Mouse (Mus musculus): ENCODE measurements around the gene Gm9964. TPM values are rescaled to one million over a fixed set of nuclear protein-coding genes. Genes with fewer than 3 reads are reported as not detected.
A peak's percentile ranks its signal among the peaks of the same experiment; 100 is the strongest.

The Gm9964 gene
- polyA plus RNA-seq, 1 experiment: not detected

DNA sequence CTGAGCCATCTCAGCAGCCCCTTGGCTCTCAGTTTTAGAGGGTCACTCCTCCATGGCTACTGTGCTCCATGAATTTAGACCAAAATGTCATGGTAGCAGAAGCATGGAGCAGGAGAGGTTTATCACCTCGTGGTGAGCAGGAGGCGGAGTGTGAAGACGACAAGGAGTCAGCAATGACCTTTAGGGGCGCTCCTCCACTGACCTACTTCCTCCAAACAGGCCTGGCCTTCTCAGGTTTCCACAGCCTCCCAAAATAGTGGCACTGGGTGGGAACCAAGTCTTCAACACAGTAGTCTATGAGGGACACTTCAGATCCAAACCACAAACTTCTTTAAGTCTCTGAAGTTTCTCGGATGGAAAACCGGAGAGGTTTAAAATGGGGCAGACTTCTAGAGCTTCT is 38.0 kb downstream of the Gm9964 start:
- Histone ChIP-seq H3K27me3 (replicated peaks) (no peaks in the 10 kb centered on the region), H3K36me3 (replicated peaks; ENCODE audit: low read length) (no peaks in the 10 kb centered on the region), H3K4me1 (peaks cover 15% of the 10 kb centered on the region), H3K9me3 (peaks cover 11% of the 10 kb centered on the region), H3K4me3 (replicated peaks) (no peak overlapping the region)
- TF ChIP-seq FLI1 (IDR thresholded peaks at IDR 0.05; ENCODE audit: low read length) (no peak), GATA1 (IDR thresholded peaks at IDR 0.05; ENCODE audit: borderline replicate concordance, low read length) (no peak)

DNA sequence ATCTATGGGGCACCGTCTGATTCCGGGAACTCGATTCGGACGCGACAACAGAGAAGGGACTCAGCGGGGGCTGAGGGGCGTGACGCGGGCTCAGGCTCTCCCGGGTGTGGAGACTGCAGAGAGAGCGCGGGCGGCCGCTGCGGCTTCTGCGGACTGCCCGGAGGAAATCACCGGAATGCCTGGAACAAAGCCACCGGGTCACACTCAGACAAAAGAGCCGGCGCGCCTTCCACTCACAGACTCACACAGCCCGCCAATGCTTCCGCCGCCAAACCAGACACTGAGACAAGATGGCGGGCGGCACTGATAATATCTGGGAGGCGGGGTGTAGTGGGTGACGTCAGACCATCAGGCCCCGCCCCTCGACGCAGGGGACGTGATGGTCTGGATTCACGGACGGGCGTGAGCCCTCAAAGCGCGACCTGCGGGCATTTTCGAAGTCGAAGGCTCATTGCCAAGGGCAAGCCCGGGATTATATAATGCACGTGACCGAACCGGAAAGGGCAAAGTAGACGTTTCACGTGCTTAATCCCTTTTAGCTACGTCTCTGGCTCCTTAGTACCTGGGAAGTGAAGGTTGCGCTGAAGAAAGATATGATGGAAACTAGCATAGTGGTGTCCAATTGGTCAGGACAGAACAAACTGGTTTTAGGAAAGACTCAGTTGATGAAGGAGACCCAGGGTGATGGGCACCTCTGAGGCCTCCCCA is 42.2 kb downstream of the Gm9964 start, which contains the start of gene Wsb1:
Gene Wsb1 (minus strand): TSS at position 281 of the 708 bp plus-strand sequence.
- Histone ChIP-seq H3K36me3 (replicated peaks; ENCODE audit: low read length) (peaks cover 27% of the 10 kb centered on the region), H3K9me3 (0 out of 2 replicates have a peak, but pooled peaks cover 3% of the 10 kb centered on the region), H3K4me3 (replicated peaks) (peak within 1 kb of the TSS; percentile 95), H3K4me1 (peaks cover 45% of the 10 kb centered on the region), H3K27me3 (replicated peaks) (no peaks in the 10 kb centered on the region)
- TF ChIP-seq FLI1 (IDR thresholded peaks at IDR 0.05; ENCODE audit: low read length): no peak
- peak; percentile 67; the same call in 1 of the 3 replicates for TF ChIP-seq GATA1 (IDR thresholded peaks at IDR 0.05; ENCODE audit: borderline replicate concordance, low read length)

DNA sequence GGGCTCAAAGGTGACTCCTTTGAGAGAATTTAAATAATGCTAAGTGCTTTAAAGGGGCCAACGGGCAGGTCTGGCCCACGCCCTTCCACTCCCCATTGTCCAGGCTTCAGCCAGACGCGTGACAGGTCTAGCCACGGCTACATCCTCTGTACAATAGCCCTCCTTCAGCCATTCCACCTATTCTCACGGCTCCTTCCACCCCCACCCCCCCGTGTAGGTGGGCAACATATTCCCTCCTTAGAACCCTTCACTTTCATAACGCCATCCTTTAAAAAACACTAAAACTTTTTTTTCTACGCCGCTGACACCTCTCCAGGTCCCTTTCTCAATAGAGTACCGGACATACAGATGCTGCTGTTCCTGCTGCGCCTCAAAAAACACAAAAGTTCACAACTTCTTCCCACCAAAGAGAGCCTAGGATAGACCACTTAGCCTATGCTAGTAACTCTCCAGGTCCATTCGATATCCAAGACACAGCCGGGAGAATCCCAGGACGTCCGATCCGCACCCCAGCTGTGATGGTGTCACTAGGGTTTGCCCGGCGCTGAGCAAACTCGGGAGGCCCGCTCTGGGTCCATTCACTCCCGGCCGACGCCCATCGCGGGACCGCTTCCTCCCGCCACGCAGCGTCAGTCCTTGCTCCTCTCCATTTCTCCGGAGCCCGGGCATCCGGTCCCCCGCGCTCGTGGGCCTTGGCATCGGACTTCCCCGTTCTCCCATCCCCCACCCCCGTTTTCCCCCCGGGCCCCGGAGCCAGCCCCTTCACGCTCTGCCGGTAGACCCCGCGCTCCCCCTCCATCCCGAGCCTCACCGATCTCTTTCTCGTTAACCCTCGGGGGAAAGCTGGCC is 42.9 kb downstream of the Gm9964 start:
- peak overlapping the region; percentile 95 for H3K4me3 ChIP-seq (replicated peaks)
- TF ChIP-seq GATA1 (IDR thresholded peaks at IDR 0.05; ENCODE audit: borderline replicate concordance, low read length): no peak
- TF ChIP-seq FLI1 (IDR thresholded peaks at IDR 0.05; ENCODE audit: low read length): no peak
- H3K4me1 ChIP-seq: peaks cover 42% of the 10 kb centered on the region
- H3K36me3 ChIP-seq (replicated peaks; ENCODE audit: low read length): peaks cover 34% of the 10 kb centered on the region
- 0 out of 2 replicates have a peak, but pooled peaks cover 3% of the 10 kb centered on the region for H3K9me3 ChIP-seq
- no peaks in the 10 kb centered on the region for H3K27me3 ChIP-seq (replicated peaks)

DNA sequence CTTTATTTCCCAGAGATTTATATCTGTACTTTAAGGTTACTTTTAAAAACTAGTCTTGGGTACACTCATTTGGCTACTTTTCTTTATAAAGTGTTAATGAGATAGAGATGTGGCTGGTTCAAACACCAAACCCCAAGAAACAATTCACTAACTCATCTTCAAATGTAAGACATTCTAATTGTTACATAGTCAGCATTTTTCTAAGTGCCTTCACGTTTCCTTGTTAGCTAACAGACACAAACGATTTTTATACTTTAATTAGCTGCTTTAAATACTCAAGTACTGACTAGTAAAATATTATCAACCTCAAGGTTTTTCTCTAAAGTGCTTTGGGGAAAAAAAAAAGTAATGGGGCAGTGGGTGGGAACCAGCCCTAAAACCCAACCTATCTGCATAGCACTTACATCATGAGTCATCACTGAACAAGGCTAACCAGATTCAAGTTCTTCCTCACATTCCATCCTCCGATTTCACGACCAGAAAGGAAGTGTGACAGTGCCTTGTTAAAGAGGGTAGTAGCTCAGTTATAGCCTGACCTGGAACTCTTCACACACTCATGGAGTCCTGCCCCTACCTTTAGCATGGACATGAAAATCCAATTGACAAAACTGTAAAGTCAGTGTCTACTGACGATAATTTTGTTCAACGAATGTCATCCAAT is 43.7 kb downstream of the Gm9964 start:
- peak overlapping the region; percentile 95 for H3K4me3 ChIP-seq (replicated peaks)
- TF ChIP-seq GATA1 (IDR thresholded peaks at IDR 0.05; ENCODE audit: borderline replicate concordance, low read length): no peak
- H3K9me3 ChIP-seq: 0 out of 2 replicates have a peak, but pooled peaks cover 3% of the 10 kb centered on the region
- no peaks in the 10 kb centered on the region for H3K27me3 ChIP-seq (replicated peaks)
- peaks cover 41% of the 10 kb centered on the region for H3K36me3 ChIP-seq (replicated peaks; ENCODE audit: low read length)
- H3K4me1 ChIP-seq: peaks cover 41% of the 10 kb centered on the region

Other genes with a start within 250 kb of the Gm9964 start
- gene Ksr1, start 150.5 kb downstream of the Gm9964 start, polyA plus RNA-seq (2012; ENCODE audit: insufficient read depth, low replicate concordance): 46.5 and 208 TPM in 2 replicates
- 41.4 and 63.4 TPM in 2 replicates for gene Wsb1, start 42.2 kb downstream of the Gm9964 start, polyA plus RNA-seq (2012; ENCODE audit: insufficient read depth, low replicate concordance)
- gene Nf1, start 42.8 kb upstream of the Gm9964 start, polyA plus RNA-seq (2012; ENCODE audit: insufficient read depth, low replicate concordance): 4.5 and 6.1 TPM in 2 replicates
- not detected in 2 replicates for gene Omg, start 207.2 kb upstream of the Gm9964 start, polyA plus RNA-seq (2012; ENCODE audit: insufficient read depth, low replicate concordance)
- gene Evi2b, start 226.9 kb upstream of the Gm9964 start, polyA plus RNA-seq (2012; ENCODE audit: insufficient read depth, low replicate concordance): 5.5 and 13.5 TPM in 2 replicates
- gene Evi2, start 233.7 kb upstream of the Gm9964 start, polyA plus RNA-seq (2012; ENCODE audit: insufficient read depth, low replicate concordance): 0.41 TPM in 1 of 2 replicates, not detected in the other
- gene Evi2a, start 233.7 kb upstream of the Gm9964 start, polyA plus RNA-seq (2012; ENCODE audit: insufficient read depth, low replicate concordance): 2.0 TPM in 1 of 2 replicates, not detected in the other

Measured in megakaryocyte, embryonic 14.5 days (primary cell).